Mouse (Mus musculus) liver, adult (tissue): Measurements from ENCODE around the gene Dmbt1.

ENCODE experiments used
- GATA4 ChIP-seq: IDR thresholded peaks from 2 replicates; pipeline ENCODE4 v1.6.1; 2014; ENCODE audit warnings: mild to moderate bottlenecking, low read length; ENCODE audit not compliant: insufficient replicate concordance

Gene Dmbt1

GRCm38 (mm10) chr7:131167771-131168170 is 135.9 kb downstream of the Dmbt1 start:
- no peak for TF ChIP-seq GATA4

DNA sequence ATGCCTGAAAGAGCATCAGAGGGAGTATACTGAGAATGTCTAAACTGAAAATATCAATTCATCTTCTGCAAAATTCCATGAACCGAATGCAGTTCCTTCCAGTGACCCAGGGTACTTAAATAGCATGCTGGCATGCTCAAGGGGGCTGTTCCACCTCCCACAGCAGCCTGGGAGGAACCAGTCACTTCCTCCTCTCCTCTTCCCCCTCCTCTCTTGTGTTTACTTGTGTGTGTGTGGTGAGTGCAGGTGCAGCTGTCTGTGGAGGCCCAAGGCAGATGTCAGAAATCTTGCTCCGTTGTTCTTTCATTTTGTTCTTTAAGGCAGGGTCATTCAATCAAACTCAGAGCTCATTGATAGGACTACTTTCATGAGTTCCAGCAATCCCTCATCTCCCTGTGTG is 137.2 kb downstream of the Dmbt1 start:
- TF ChIP-seq GATA4 = no peak
